Mouse (Mus musculus) gonadal fat pad, adult 2 months (tissue): Measurements from ENCODE around the gene Itga9. TPM values are rescaled to one million over a fixed set of nuclear protein-coding genes. Genes with fewer than 3 reads are reported as not detected.

ENCODE experiments used
- DNase-seq: peaks from one replicate; pipeline ENCODE4 v3.0.0-alpha.2; 2012; ENCODE audit warnings: low read depth
- polyA plus RNA-seq: library from polyadenylated mRNA; depleted of rRNA; stranded (reverse); fragments of >200 nt; gene quantifications from 2 replicates; pipeline ENCODE4 v1.2.3, GENCODE M21; 2012

The Itga9 gene
- polyA plus RNA-seq, 1 experiment, result 13.2 TPM

DNA sequence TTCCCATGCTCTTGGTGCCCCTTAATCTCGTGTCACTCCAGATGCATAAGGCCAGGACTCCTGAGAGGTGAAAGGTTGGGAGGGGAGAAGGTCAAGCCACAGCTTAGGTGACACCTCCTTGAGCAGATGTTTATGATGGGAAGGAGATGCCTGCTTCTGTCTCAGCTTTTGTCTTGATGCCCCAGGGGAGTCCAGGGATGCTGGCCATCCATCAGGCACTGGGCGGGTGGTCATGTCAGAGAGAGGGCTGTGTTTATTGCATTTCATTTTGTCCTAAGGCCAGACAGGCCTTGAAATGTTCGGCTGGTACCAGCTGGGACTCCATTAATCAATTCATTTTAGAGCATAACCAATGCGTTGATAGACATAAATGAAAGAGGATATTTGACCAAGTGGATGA lies 81.8 kb downstream of the Itga9 start:
- DNase-seq, result no peak

DNA sequence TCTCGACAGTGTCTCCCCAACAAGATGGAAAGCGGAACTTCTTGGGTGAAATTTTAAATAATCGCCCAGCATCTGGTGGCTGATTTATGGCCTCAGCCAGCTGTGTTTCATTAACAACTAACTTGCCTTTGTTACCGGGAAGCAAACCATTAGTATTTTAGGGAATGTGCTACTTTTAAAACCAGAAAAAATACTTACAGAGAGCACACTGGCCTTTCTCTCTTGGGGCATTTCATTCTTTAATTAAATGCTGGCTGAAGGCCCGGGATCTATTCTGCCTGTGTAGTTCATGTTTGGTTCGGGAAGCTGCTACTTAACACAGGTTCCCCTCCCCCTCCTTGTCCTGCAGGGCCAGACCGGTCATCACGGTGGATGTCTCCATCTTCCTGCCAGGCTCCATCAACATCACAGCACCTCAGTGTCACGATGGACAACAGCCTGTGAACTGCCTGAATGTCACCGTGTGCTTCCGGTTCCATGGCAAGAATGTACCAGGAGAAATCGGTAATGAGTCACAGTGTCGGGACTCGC lies 82.5 kb downstream of the Itga9 start:
- no peak for DNase-seq

DNA sequence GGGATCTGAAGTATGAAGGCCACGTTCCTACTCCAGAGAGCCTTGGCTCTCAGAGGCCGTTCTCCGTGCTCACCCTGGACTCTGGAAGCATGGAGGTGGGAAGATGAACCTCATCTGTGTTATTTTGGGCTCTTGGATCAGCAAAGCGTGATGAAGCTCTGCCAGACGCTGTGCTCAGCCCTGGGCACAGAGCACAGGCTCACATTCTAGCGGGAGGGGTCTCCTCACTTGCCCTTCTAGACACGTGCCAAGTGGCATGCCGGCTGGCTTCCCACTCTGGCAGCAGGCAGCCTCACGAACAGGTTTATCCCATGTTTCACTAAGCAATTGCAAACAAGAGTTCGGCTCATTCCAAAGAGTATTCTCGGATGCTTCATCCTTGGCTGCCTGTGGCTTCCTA lies 86.8 kb downstream of the Itga9 start:
- no peak for DNase-seq

DNA sequence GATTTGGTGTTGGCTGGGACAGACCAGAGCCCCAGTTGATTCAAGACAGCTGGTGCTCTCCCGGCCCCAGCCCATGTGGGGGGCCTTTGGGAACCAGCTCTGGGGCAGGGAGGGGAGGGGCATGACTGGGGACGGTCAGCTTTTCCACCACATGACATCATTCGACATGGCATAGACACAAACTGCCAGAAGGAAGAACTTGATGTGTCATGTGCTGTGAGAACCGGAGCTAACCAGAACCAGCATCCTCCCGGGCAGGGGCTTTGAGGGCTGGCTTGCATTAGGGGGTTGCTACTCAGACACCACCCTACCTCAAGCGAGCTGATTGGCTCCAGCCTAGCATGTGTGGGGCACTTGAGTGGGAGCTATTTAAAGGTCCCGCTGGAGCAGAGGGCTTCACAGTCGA lies 87.9 kb downstream of the Itga9 start:
- DNase-seq, result no peak

GRCm38 (mm10) chr9:118698191-118698590 lies 91.7 kb downstream of the Itga9 start:
- no peak for DNase-seq

DNA sequence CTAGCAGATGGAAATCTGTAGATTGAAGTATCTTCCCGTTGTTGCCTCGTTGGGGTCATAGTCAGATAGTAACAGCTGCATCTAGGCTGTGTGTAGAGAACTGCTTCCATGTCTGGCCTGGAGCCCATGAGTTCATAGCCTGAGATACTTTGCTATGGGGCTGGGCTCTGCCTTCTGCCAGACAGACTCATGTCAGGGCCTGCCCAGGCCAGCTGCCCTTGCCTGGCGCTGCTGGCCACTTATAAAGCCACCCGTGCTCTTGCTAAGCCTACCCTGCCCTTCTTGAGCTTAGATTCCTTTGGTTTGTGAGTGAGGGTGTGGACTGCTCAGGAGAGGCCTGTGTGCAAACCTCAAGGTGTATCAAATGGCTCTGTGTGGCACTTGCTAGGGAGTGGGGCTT lies 93.2 kb downstream of the Itga9 start:
- DNase-seq, result no peak

DNA sequence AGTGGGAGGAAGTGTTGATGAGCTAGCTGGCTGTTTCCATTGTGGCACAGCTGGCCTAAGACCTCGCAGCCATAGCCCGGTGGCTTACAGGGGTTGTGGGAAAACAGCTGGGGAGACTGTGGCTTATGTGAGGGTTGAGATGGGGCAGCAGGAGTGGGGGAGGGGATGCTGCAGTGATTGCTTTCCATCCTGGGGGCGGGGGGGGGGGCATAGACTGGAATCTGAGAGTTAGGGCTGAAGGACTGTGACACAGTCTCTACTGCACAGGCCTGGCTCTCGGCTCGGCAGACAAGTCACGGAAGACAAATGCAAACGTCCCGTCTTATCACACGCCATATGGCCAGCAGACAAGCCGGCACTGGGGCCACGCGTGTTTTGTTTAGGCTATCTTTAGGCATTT lies 94.4 kb downstream of the Itga9 start:
- DNase-seq, result no peak

DNA sequence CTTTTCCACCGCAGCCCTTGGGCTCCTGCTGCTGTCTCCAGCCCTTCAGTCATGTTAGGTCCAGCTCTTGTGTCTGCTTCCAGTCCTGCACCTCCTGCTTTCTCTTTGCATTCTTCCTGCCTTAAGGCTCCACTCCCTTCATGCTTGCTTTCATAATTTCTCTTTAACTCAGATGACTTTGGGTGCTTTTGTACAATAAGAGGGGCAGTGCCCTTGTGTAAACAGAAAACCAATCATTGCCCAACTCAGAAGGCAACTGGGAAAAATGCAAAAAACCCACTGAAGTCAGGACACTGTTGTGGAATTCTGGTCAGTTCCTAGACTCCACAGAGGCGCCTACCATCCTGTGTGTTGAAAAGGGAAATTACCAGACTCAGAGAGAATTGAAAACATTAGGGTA lies 95.3 kb downstream of the Itga9 start:
- DNase-seq, result no peak

DNA sequence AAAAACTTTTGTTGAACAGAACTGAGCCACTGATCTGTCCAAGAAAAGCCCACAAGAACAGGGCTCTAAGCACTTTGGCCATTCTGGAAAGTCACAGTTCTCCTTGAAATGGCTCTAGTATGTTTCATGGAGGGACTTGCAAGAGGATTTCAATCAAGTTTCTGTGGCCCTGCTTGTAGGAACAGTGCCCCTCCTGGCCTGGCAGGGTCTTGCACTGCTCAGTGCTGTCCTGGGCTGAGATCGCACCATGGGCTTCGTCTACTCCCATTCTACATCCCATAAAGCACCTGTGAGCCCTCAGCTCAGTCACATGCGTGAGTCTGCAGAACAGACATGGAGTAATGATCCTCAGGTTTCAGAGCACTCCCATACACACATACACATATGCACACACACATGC lies 96.7 kb downstream of the Itga9 start:
- DNase-seq, result no peak

GRCm38 (mm10) chr9:118705381-118706074 lies 99.0 kb downstream of the Itga9 start:
- no peak for DNase-seq

DNA sequence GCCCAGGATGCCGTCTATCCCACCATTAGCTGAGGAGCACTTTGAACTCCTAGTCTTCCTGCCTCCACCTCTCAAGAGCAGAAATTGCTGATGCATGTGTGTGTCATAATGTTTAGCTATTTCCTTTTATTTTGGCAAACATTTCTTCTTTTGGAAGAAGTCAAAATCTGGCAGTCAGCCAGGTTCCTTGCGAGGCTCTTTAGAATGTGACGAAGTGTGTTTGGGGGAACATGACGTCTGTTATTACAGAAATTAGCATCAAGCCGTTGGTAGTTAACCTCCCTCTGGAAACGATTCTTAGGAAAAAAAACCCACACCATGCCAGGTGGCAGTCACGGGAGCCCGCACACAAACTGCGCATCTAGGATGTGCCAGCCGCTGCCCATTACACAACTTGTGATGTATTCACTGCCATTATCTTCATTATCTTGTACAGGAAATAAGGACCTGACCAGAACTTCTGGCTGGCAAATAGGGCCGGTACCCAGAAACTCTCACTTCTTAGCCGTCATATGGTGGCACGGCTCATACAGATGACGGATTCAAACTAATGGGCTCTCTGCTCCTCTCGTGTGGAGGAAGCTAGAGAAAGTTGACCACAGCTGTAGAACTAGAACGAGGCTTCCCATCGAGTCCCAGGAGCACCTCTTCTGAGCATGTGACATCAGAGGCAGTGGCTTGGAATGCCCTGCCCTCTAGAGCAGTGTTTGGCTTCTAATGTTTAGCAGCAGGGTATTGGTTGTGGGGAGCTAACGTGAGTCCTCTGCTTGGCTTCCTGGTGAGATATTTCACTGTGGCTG lies 99.9 kb downstream of the Itga9 start:
- no peak for DNase-seq

GRCm38 (mm10) chr9:118710625-118711024 lies 104.1 kb downstream of the Itga9 start:
- no peak for DNase-seq

DNA sequence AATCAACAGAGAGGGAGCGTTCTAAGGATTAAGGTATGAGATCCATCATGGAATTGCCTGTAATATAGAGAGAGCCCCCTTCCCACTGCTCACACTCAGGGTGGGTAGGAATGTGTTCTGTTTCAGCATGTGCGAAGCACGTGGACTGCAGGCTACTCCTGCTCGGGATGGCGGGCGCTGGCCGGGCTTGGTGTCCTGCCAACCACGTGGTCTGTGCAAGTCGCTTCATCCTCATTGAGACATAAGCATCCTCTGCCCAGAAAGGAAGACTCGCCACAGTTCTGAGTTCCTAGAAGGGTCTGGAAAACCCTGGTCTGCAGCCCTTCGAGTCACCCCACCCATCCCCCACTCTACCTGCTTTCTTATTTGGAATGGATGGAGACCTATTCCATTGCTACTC lies 105.3 kb downstream of the Itga9 start:
- DNase-seq, result no peak

DNA sequence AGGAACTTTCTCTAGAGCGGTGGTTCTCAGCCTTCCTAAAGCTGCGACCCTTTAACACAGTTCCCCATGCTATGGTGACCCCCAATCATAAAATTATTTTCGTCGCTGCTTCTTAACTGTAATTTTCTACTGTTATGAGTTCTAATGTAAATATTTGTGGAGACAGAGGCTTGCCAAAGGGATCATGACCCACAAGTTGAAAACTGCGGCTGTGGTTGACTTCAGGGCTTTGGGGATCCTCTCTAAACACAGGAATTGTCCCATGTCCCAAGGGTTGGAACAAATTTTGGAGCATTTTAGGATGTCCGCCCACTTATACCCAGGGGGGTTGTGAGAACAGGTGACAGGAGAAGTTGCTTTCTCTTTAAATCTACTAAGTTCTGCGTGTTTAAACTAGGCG lies 107.0 kb downstream of the Itga9 start:
- no peak for DNase-seq

- no peak for DNase-seq
These were observed 108.0 kb downstream of the Itga9 start for GRCm38 (mm10) chr9:118714536-118714935.

- DNase-seq, result no peak
These were observed 109.6 kb downstream of the Itga9 start for GRCm38 (mm10) chr9:118715971-118716628.

DNA sequence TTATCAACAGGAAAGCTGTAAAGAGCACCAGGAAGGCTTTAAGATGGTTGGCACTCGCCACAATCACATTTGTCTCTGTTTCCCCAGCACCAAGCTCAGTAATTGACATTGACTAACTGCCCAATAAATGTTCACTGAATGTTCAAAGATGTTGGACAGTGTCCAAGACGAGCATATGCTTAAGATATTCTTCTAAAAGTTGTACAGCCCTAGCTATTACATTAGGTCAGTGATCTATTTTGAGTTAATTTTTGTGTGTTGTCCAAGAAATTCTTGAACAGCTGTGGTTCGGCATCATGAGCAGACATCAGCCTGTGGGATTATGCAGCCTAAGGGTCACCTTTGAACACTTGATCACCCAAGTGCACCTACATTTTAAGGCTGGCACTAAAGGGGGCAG lies 110.9 kb downstream of the Itga9 start:
- DNase-seq, result no peak

- DNase-seq, result no peak
These were observed 112.0 kb downstream of the Itga9 start for GRCm38 (mm10) chr9:118718511-118718910.

DNA sequence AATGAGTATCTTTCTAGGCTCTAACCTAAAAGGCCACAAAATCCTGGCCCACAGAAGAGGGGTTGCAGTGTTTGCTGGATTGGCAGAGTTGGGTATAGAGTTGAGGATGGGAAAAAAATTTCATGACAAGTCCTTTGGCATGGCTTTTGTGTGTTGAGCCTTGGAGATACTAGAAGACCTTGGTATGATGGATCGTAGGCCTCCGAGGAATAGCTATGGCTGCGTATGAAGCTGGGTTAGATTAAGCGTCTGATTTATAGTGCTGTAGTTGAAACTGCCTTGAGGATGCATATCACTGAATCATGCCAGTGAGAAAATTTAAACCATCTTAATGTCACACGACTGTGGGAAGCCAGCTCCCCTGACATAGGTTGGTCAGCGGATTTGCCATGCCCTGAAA lies 114.6 kb downstream of the Itga9 start:
- DNase-seq, result no peak

- DNase-seq, result no peak
These were observed 116.4 kb downstream of the Itga9 start for GRCm38 (mm10) chr9:118722789-118723325.

GRCm38 (mm10) chr9:118725128-118725527 lies 118.6 kb downstream of the Itga9 start:
- DNase-seq, result no peak

- no peak for DNase-seq
These were observed 120.1 kb downstream of the Itga9 start for GRCm38 (mm10) chr9:118726550-118726949.
